Mouse (Mus musculus): ENCODE measurements around the gene Gm19684. TPM values are rescaled to one million over a fixed set of nuclear protein-coding genes. Genes with fewer than 3 reads are reported as not detected.

Gene Gm19684
- polyA plus RNA-seq, 2 experiments: not detected

Other genes with a start within 250 kb of the Gm19684 start
- gene Dhx16, start 241.9 kb upstream of the Gm19684 start, polyA plus RNA-seq (2012; rRNA removed): 44.8 and 46.0 TPM in 2 replicates
- 25.5 and 30.2 TPM in 2 replicates for gene Dhx16, start 241.9 kb upstream of the Gm19684 start, polyA plus RNA-seq (2014; fragmentation: Nextera tagmentation; extraction: Ambion mirVana)
- gene 2310061I04Rik, start 224.2 kb upstream of the Gm19684 start, polyA plus RNA-seq (2012; rRNA removed): 14.4 and 18.3 TPM in 2 replicates
- 10.6 and 10.9 TPM in 2 replicates for gene 2310061I04Rik, start 224.2 kb upstream of the Gm19684 start, polyA plus RNA-seq (2014; fragmentation: Nextera tagmentation; extraction: Ambion mirVana)
- 8.5 and 8.7 TPM in 2 replicates for gene Atat1, start 211.6 kb upstream of the Gm19684 start, polyA plus RNA-seq (2012; rRNA removed)
- gene Atat1, start 211.6 kb upstream of the Gm19684 start, polyA plus RNA-seq (2014; fragmentation: Nextera tagmentation; extraction: Ambion mirVana): 3.3 and 5.8 TPM in 2 replicates
- 42.6 and 51.6 TPM in 2 replicates for gene Mrps18b, start 205.3 kb upstream of the Gm19684 start, polyA plus RNA-seq (2012; rRNA removed)
- gene Mrps18b, start 205.3 kb upstream of the Gm19684 start, polyA plus RNA-seq (2014; fragmentation: Nextera tagmentation; extraction: Ambion mirVana): 73.8 and 74.1 TPM in 2 replicates
- 12.3 and 15.6 TPM in 2 replicates for gene Ppp1r10, start 205.2 kb upstream of the Gm19684 start, polyA plus RNA-seq (2012; rRNA removed)
- 15.4 and 17.4 TPM in 2 replicates for gene Ppp1r10, start 205.2 kb upstream of the Gm19684 start, polyA plus RNA-seq (2014; fragmentation: Nextera tagmentation; extraction: Ambion mirVana)
- 35.7 and 49.0 TPM in 2 replicates for gene Abcf1, start 151.9 kb upstream of the Gm19684 start, polyA plus RNA-seq (2012; rRNA removed)
- 39.0 and 49.1 TPM in 2 replicates for gene Abcf1, start 151.9 kb upstream of the Gm19684 start, polyA plus RNA-seq (2014; fragmentation: Nextera tagmentation; extraction: Ambion mirVana)
- 3.9 and 5.2 TPM in 2 replicates for gene Gnl1, start 141.8 kb upstream of the Gm19684 start, polyA plus RNA-seq (2012; rRNA removed)
- 4.4 and 5.6 TPM in 2 replicates for gene Gnl1, start 141.8 kb upstream of the Gm19684 start, polyA plus RNA-seq (2014; fragmentation: Nextera tagmentation; extraction: Ambion mirVana)
- gene Prr3, start 141.4 kb upstream of the Gm19684 start, polyA plus RNA-seq (2012; rRNA removed): 5.5 and 6.3 TPM in 2 replicates
- gene Prr3, start 141.4 kb upstream of the Gm19684 start, polyA plus RNA-seq (2014; fragmentation: Nextera tagmentation; extraction: Ambion mirVana): 3.5 and 4.5 TPM in 2 replicates
- 3.2 and 4.3 TPM in 2 replicates for gene H2-T24, start 101.1 kb upstream of the Gm19684 start, polyA plus RNA-seq (2012; rRNA removed)
- gene H2-T24, start 101.1 kb upstream of the Gm19684 start, polyA plus RNA-seq (2014; fragmentation: Nextera tagmentation; extraction: Ambion mirVana): 3.7 and 4.0 TPM in 2 replicates
- gene H2-T23, start 88.8 kb upstream of the Gm19684 start, polyA plus RNA-seq (2012; rRNA removed): 24.3 and 29.1 TPM in 2 replicates
- gene H2-T23, start 88.8 kb upstream of the Gm19684 start, polyA plus RNA-seq (2014; fragmentation: Nextera tagmentation; extraction: Ambion mirVana): 25.5 and 28.8 TPM in 2 replicates
- gene H2-T22, start 78.9 kb upstream of the Gm19684 start, polyA plus RNA-seq (2012; rRNA removed): 6.8 and 7.9 TPM in 2 replicates
- gene H2-T22, start 78.9 kb upstream of the Gm19684 start, polyA plus RNA-seq (2014; fragmentation: Nextera tagmentation; extraction: Ambion mirVana): 9.8 and 10.6 TPM in 2 replicates
- not detected in 2 replicates for gene Gm6034, start 78.7 kb upstream of the Gm19684 start, polyA plus RNA-seq (2012; rRNA removed)
- gene Gm6034, start 78.7 kb upstream of the Gm19684 start, polyA plus RNA-seq (2014; fragmentation: Nextera tagmentation; extraction: Ambion mirVana): not detected in 2 replicates
- gene Gm11127, start 63.3 kb upstream of the Gm19684 start, polyA plus RNA-seq (2012; rRNA removed): 0.03 TPM in 1 of 2 replicates, not detected in the other
- not detected in 2 replicates for gene Gm11127, start 63.3 kb upstream of the Gm19684 start, polyA plus RNA-seq (2014; fragmentation: Nextera tagmentation; extraction: Ambion mirVana)
- not detected in 2 replicates for gene Gm7030, start 7.7 kb downstream of the Gm19684 start, polyA plus RNA-seq (2012; rRNA removed)
- not detected in 2 replicates for gene Gm7030, start 7.7 kb downstream of the Gm19684 start, polyA plus RNA-seq (2014; fragmentation: Nextera tagmentation; extraction: Ambion mirVana)
- gene Gm8909, start 46.9 kb downstream of the Gm19684 start, polyA plus RNA-seq (2012; rRNA removed): not detected in 2 replicates
- gene Gm8909, start 46.9 kb downstream of the Gm19684 start, polyA plus RNA-seq (2014; fragmentation: Nextera tagmentation; extraction: Ambion mirVana): not detected in 2 replicates
- gene H2-T3, start 68.6 kb downstream of the Gm19684 start, polyA plus RNA-seq (2012; rRNA removed): not detected in 2 replicates
- not detected in 2 replicates for gene H2-T3, start 68.6 kb downstream of the Gm19684 start, polyA plus RNA-seq (2014; fragmentation: Nextera tagmentation; extraction: Ambion mirVana)
- gene Rpp21, start 136.4 kb downstream of the Gm19684 start, polyA plus RNA-seq (2012; rRNA removed): 40.1 and 51.8 TPM in 2 replicates
- gene Rpp21, start 136.4 kb downstream of the Gm19684 start, polyA plus RNA-seq (2014; fragmentation: Nextera tagmentation; extraction: Ambion mirVana): 77.9 and 84.2 TPM in 2 replicates
- 8.0 and 11.0 TPM in 2 replicates for gene Trim39, start 150.6 kb downstream of the Gm19684 start, polyA plus RNA-seq (2012; rRNA removed)
- 3.2 and 3.4 TPM in 2 replicates for gene Trim39, start 150.6 kb downstream of the Gm19684 start, polyA plus RNA-seq (2014; fragmentation: Nextera tagmentation; extraction: Ambion mirVana)
- not detected in 2 replicates for gene H2-M10.2, start 164.8 kb downstream of the Gm19684 start, polyA plus RNA-seq (2012; rRNA removed)
- gene H2-M10.2, start 164.8 kb downstream of the Gm19684 start, polyA plus RNA-seq (2014; fragmentation: Nextera tagmentation; extraction: Ambion mirVana): not detected in 2 replicates
- not detected in 2 replicates for gene H2-M10.1, start 204.5 kb downstream of the Gm19684 start, polyA plus RNA-seq (2012; rRNA removed)
- not detected in 2 replicates for gene H2-M10.1, start 204.5 kb downstream of the Gm19684 start, polyA plus RNA-seq (2014; fragmentation: Nextera tagmentation; extraction: Ambion mirVana)
- gene H2-M10.3, start 246.7 kb downstream of the Gm19684 start, polyA plus RNA-seq (2012; rRNA removed): not detected in 2 replicates
- not detected in 2 replicates for gene H2-M10.3, start 246.7 kb downstream of the Gm19684 start, polyA plus RNA-seq (2014; fragmentation: Nextera tagmentation; extraction: Ambion mirVana)